Mouse (Mus musculus): ENCODE measurements at regions not wholly inside any gene's neighbourhood (a gene's known extent, or its start where the extent isn't known, plus 50 kb on each side); places are given as distances from the start of the nearest gene placed in this dataset.
"Not testable (repeated sequence)": the region's sequence is repeated elsewhere in the genome, so short reads cannot be mapped to it uniquely, and the experiment has no call there.

DNA sequence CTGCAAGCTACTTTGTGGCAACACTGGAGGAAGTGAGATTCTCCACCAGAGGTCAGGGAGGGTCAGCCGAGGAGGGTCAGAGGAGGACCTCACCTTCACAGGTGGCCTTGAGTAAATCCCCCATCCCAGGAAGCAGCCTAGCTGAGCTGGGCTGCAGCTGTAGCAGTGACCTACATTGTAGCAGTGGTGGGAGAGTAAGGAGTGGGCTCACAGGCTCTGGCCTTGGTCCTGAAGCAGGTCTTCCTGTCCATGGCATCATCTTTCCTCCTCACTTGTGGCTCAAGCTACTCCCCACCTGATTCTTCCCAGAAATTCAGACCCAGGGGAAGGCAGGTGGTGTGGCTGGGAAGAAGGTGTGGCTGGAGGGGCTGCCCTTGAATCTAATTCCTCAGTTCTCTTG lies 84.3 kb downstream of the 1810013L24Rik start:
- DNase-seq; intact Hi-C loops (cut with DNase I): not testable (repeated sequence)

DNA sequence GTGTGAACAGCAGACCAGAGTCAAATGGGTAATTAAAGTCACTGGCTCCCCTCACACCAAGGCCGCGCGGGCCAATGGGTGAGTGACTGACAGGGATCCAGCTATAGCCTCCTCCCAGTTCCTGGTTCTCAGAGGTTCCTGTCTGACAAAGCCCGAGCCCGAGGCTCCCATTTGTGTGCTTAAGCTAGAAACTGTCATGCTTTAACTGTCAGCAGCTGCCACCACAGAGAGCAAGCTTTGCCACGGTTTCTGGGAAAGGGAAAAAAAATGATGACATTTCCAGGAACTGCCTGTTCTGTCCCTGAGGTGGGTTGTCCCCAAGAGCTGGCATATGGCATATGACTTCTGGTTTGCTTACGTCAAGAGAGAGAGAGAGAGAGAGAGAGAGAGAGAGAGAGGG lies 86.2 kb downstream of the 1810013L24Rik start:
- intact Hi-C loops (cut with DNase I), result no loop called here
- DNase-seq, result no peak

DNA sequence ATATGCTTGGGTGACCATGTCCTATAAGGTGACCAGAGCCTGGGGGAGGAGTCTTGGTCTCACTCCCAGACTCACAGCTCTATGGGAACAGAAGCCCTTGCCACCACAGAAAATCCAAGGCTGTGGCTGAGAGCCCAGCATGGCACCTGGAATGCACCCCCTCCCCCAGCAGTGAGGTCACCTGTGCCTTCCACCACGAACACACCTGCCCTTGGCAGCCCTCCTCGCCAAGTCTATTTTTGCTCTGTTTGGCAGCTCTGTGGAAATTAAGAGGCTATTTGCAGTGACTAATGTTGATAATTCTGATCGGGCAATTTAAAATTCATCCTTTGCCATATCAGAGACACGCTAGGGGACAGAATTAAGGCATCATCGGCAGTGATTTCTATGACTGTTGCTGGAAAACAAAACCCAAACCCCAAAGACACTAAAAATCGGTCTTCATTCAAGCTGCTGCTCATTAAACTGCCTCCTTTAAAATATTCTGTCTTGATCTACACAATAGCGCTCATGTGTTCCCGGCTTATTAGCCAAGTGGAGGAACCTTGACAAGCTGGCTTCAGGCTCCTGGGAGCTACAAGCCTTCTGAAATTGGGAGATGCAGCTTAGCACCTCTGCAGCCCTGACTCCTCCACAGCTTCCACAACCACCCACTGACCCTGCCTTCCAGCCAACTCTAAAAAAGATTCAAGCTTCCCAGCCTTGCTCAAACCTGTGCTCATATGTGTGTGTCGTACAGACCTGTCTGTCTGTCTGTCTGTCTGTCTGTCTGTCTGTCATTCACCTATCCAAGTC lies 89.0 kb downstream of the 1810013L24Rik start:
- DNase-seq, result peak in 1 of 2 experiments; percentile 5
- intact Hi-C loops (cut with DNase I), result no loop called here

DNA sequence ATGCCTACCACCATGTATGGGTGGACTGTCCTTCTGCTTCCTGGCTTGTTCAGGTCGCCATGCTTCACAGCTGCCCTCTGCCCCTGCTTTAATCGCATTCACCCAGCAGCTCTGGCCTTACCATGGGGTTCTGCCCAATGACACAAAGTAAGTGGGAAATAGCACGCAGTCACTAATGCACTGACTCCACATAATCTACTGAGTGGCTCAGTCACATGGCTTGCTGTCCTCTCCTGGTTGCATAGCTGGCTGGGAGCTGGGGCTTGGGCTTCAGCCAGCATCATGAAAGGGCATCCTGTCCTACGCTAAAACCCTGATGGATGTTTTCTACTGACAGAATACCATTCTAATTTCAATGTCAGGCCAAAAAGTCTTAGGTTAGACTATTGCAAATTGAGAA lies 94.8 kb downstream of the 1810013L24Rik start:
- intact Hi-C loops (cut with DNase I), result no loop called here
- peak in 1 of 2 experiments; percentile 27 for DNase-seq

DNA sequence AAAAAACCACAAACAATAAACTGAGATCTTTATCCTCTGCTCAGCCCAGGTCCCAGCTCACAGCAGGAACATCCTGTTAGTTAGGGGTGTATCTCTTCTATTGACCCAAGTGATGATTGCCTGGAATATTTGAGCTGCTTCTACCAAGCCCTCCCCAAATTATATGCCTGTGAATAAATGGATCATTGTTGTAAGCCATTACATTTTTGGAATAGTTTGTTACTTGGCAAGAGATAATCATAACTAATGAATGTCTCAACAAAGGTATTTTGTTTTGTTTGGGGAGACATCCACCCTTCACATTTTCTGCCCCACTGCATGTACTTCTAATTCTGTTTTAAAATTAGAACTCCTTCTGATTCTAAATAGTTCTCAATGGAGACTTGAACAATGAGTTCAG lies 102.1 kb downstream of the 1810013L24Rik start:
- intact Hi-C loops (cut with DNase I), result no loop called here
- no peak for DNase-seq

DNA sequence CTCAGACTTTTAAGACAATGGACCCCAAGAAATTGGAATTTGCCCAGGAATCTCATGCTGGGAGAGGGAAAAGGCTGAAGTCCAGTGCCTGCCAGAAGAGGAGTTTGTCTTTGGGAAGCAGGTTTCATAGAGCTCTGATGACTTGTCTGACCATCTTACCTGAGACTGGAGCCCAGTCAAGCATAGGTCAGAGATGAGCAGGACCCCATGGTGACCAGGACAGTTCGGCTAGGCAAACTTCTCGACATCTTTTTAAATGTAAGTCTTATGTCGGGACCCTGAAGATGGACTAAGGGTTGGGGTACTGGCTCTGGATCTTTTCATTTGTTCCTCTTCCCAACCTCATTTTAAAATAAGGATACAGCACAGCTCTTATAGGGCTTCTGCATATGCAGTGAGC lies 103.2 kb downstream of the 1810013L24Rik start:
- intact Hi-C loops (cut with DNase I), result no loop called here
- DNase-seq, result no peak

DNA sequence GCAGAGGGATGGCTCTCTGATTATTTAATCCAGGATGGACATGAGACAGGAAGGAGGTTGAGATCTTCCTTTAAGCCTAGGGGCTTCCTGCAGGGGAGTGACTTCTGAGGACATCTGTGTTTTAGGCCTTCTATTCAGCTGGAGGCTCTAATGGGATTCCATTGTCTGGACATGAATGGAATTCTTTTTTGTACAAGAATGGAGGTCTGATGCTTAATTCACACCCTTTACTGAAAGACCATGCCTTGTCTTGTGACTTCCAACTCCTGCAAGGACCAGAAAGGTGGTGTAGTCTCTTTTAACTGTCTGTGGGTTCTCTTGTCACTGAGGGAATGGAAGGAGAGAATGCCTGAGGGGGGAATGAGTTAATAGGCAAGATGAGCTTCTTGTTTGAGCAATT lies 106.5 kb downstream of the 1810013L24Rik start:
- no peak for DNase-seq
- intact Hi-C loops (cut with DNase I), result no loop called here

DNA sequence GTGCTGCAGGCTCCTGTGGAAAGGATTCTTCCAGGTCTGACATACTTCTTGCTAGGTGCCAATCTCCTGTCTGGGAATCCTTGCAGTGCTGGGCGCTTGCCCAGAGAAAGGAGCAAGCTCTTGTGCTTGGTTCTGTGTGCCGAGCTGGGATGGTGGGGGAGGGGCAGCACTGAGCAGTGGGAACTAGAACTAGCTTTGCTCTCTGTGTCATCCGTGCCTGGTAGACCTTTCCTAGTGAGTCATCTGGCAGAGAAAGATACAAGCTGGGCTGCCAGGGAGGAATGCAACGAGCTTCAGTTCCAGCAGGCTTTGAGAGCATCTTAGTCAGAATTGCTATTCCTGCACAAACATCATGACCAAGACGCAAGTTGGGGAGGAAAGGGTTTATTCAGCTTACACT lies 108.6 kb downstream of the 1810013L24Rik start:
- DNase-seq, result peak; percentile 19 to 27
- intact Hi-C loops (cut with DNase I), result no loop called here

DNA sequence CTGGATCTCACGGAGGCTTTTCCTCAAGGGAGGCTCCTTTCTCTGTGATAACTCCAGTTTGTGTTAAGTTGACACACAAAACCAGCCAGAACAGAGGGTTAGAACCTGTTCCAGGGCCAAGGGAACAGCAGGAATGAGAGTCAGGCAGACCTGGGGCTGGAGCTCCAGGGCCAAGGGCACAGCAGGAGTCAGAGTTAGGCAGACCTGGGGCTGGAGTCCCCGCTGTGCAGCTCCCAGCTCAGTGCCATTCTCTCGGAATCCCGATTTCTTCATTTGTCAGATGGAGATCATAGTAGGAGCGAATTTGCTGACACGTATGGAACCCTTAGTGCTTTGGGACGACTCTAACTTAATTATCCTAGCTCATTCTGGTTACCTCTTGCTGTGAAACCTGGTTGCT lies 109.2 kb downstream of the 1810013L24Rik start:
- DNase-seq, result no peak
- intact Hi-C loops (cut with DNase I), result no loop called here

DNA sequence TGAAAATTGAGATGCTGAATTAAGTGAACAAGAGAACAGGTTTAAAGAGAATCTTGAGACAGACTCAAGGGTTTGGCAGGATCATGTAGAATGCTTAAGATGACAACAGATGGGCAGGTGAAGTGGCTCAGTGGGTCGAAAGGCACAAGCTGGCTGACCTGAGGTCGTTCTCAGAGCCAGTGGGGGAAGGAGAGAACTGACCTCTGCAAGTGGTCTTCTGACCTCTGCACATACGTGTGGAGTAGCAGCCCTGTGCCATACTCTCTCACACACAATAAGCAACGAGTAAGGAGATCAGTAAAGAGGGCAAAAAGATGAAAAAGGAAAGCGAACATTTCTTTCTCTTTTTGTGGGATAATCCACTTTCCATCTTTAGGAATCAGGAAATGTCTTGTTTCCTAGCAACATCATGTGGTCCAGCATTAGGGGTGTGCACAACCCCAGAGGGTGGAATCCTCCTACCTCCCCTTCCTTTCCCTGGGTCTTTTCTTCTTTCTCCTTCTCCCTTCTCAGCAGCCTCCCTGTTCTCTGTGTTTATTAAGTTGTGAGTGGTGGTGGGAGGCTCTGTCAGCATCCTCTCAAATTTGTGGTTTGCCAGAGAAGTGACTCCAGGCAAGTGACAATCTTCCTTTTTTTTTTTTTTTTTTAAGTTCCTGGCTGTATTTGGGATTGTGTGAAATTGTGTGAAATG lies 114.7 kb downstream of the 1810013L24Rik start:
- intact Hi-C loops (cut with DNase I), result no loop called here
- DNase-seq, result no peak

DNA sequence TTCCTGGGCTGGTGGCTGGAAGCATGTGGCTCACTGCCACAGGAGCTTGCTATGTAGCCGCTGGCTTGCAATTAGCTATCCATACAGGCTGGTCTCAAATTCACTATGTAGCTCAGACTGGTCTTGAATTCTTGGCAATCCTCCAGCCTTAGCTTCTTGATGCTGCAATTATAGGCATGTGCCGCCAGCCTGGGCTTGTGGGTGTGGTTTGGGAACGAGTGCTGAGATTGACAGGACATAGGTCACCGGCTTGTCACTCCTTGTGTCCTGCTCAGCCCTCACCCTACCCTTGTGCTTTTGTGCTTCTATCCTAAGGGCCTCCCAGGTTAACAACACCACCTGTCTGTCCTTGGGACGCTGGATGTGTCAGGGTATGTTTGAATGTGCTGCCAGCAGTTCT lies 117.9 kb downstream of the 1810013L24Rik start:
- intact Hi-C loops (cut with DNase I), result no loop called here
- no peak for DNase-seq

DNA sequence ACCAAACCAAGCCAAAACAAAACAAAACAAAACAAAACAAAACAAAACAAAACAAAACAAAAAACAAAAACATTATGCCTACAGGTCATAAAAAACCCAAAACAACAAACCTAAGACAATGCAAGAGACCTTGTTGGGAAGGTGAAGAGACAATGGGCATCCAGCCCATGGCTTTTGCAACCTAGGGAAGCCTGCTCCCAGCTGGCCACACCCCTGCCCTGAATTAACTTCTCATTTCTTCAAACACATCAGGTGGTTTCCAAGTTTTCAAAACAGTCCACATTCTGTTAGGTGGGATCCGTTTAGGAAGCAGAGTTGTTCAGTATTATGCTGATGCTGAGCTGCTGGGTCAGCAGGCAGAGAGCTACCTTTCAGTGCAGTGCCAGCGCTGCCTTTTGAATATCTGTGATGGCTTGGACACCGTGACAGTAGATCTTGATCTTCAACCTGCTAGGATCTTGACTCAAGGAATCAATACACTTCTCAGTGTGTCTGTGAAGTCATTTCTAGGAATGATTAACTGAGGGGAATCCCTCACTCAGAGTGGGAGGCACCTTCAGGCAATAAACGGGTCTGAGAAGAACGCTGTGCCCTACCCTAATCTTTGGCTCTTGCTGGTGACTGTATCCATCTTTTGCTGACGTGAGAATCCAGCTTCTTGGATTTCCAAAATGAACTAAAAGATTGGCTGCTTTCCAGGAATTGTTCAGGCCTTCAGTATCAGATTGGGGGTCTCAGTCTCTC lies 121.4 kb downstream of the 1810013L24Rik start:
- intact Hi-C loops (cut with DNase I), result no loop called here
- no peak for DNase-seq

DNA sequence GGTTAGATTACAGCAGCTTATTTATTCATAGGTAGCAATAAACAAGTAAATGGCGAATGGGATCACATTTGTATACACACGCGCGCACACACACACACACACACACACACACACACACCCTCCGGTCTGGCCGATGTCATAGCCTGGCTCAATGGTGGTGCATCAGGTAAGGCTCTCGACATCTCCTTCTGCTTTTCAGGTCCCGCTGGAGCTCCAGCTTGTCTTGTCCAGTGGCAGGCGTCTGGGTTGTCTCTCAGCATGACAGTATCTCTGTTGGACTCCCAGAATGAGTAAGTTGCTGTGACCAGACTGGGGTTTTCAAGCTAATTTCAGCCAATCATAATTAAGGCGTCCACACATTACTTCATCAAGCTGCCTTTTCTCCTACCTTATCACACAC lies 131.8 kb downstream of the 1810013L24Rik start:
- no peak for DNase-seq
- intact Hi-C loops (cut with DNase I), result no loop called here

DNA sequence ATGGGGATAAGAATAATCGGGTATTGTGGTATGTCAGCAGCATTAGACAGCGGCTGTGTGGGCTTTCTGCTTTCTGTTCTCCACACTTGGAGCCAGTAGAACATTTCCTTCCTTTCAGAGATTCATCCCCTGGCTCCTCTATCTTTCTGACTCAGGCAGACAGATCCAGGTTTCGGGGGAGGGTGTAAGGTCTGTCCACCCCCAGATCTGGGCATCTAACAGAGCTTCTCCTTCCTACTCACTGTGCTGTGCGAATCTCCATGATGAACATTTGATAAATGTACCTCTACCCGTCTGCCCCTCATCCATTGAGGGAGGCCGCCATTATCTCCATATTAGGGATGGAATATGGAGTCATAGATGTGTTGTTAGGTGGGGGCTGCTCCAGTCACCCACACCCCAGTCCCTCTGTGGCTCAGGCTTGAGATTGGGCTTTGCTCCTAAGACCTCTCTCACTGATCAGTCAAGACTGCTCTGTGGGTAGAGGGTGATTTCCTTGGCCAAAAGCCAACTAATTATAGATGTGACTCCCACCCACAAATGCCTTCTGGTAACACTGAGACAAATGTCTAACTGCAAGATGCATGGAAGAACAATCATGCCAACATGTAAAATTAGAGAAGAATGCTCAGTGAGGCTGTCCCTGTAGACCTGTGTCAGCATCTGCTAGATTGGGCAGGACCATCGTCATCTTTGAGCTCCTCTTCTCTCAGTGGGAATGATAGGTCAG lies 163.8 kb downstream of the 1810013L24Rik start:
- no peak for DNase-seq
- intact Hi-C loops (cut with DNase I), result no loop called here

DNA sequence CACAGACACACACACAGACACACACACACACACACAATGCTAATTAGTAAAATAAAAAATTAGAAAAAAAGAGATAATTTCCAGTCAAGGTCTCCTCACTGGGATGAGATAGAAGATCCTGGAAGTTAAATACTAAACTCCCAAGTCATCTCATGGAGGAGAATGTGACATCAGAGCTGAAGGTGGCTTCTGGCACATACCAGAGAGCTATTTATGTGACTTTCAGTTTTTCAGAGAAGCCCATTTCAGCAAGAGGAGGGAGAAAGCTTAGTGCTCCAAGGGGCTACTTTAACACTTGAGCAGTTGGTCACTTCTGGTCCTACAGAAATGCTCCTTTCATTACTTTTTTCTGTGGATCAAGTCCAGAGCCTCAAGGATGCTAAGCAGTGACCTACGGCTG lies 164.6 kb downstream of the 1810013L24Rik start:
- no peak for DNase-seq
- intact Hi-C loops (cut with DNase I), result no loop called here

DNA sequence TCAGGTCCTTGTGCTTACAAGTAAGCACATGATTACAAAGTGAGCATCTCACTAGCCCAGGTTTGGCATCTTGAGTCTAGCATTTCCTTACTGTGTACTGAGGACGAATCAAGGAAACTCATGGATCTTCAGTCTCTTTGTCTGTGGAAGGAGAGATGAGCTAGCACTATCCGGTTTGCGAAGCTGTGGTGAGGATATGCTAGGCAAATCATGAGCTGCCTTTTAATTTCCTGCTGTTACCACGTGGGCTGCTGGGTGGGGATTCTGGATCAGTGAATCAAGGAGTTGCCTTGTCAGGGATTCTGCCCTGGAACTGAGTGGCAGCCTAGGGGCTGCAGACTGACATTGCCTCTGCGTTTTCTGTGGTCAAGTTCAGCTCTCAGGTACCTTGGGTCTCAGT lies 167.3 kb downstream of the 1810013L24Rik start:
- DNase-seq, result no peak
- intact Hi-C loops (cut with DNase I), result no loop called here

DNA sequence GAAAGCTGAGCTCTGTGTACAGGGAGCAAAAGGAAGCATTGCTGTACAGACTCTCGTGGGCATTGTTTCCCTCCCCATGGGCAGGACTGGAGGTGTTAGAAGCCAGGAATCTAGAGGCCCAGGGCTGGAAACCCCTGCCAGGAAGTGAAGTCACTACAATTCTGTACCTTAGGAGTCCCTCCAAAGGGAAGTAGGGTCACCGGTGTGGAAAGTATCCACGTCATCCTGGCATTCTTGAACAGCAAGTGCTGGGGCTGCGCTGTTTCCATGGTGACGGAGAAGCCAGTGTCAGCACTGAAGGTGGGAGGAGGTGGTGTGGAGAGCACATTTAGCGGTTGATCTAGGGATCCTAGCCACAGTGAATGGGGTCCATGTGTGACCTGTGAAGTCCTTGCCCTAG lies 174.1 kb downstream of the 1810013L24Rik start:
- intact Hi-C loops (cut with DNase I), result no loop called here
- DNase-seq, result peak; percentile 19 to 23

DNA sequence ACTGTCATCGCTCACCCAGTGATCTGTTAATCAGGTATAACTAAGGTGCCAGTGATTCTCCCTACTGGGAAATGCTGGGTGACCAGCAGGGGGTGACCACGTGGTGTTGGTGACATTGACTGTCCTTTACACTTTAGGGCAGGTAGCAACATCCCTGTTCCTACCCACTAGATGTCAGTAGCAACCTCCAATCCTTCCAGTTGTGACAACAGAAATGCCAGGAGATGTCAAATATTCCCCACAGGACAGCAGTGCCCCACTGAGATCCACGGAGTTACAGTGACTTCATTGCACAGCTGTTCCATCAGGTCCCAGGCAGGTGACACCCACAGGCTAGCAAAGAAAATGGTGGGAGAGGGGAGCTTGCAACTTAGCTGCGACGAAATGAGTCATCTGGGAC lies 176.0 kb downstream of the 1810013L24Rik start:
- no peak for DNase-seq
- intact Hi-C loops (cut with DNase I), result loop anchor here (5.0 kb wide), 2 partner anchors 124 to 986 kb away; no protein-coding TSS in a partner anchor

DNA sequence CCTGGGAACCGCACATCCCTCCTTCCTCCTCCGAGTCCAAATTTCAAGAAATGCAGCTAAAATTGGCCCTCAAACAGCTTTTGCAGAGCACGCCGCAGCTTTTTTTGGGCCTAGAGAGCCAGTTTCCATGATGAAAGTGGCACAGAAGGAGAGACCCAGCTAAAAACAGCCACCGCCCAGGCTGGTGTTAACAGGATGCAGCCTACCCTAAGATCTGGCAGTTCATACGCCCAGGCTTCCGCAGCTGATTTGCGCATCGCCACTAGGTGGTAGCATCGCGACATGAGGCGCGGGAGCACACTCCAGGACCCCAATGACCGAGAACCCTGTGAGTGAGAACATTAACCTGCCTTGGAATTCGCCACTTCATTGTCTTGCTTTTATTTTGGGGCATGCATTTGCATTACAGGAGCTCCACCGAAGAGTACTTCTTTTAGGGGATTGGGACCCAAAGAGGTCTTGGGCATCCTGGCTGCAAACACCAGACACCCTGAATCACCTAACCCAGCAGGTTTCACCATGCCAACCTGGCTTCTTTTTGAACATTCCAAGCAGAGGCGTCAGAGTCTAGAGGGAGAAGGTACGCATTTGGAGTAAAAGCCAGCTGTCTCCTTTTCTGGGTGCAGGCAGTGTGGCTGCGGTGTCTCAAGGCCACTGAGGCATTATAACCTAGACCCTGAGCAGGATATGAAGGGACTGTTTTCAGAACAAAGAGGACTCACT lies 179.6 kb downstream of the 1810013L24Rik start:
- intact Hi-C loops (cut with DNase I), result loop anchor here (5.0 kb wide), 2 partner anchors 127 to 983 kb away; no protein-coding TSS in a partner anchor
- peak; percentile 82 to 88 for DNase-seq

DNA sequence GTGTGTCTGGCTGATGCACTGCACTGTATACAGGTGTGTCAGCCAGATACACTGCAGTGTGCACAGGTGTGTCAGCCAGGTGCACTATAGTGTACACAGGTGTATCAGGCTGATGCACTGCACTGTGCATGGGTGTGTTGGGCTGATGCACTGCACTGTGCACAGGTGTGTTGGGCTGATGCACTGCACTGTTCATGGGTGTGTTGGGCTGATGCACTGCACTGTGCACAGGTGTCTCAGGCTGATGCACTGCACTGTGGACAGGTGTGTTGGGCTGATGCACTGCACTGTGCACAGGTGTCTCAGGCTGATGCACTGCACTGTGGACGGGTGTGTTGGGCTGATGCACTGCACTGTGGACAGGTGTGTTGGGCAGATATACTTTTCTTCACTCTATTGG lies 181.2 kb downstream of the 1810013L24Rik start:
- no peak for DNase-seq
- intact Hi-C loops (cut with DNase I), result no loop called here
